Mouse (Mus musculus): ENCODE measurements around the gene Mob2. TPM values are rescaled to one million over a fixed set of nuclear protein-coding genes. Genes with fewer than 3 reads are reported as not detected.

Mob2 gene
- total RNA-seq (2023; ENCODE audit: inconsistent age), result 34.0 to 35.6 TPM (median 34.9 TPM) in 4 replicates

DNA sequence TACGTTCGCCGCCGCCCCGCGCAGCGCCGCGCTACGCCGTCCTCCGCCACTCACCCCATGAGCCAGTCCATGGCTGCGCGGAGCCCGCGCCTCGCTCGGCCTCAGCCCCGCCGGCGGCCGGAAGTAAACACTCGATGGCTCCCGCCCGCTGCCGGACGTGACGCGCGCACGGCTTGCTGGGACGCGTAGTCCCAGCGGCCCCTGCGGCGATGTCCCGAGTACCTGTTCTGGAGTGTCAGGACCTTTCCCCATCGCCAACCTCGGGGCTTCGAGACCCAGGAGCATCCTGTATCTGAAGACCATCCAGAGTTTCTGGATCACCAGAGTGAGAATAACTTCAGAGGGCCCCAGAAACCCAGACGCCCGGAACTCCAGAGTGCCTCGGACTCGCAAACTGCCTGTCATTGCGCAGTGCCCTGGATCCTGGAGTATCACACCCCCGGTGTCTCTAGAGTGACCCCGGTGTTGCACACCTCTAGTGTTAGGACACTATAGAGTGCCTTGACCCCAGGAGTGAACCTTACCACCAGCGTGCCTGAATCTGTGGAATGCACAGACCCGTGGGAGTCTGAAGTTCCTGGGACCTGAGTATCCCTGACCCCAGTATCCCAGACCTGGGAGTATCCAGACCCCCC, at the start of gene Mob2:
Mob2 (minus strand) TSS at position 135 of the 635 bp plus-strand sequence.

GRCm38 (mm10) chr7:142095183-142095931, 34.5 kb upstream of the Mob2 start, which contains the start of gene Dusp8:
Gene Dusp8, minus strand, starts transcription at chr7:142095843.

Other genes with a start within 250 kb of the Mob2 start
- not detected in 4 replicates for gene Muc5b, start 222.0 kb downstream of the Mob2 start, total RNA-seq (2023; ENCODE audit: inconsistent age)
- 58.9 to 69.2 TPM (median 68.6 TPM) in 4 replicates for gene Tollip, start 142.6 kb downstream of the Mob2 start, total RNA-seq (2023; ENCODE audit: inconsistent age)
- not detected in 4 replicates for gene Brsk2, start 111.3 kb downstream of the Mob2 start, total RNA-seq (2023; ENCODE audit: inconsistent age)
- gene Dusp8, start 34.8 kb upstream of the Mob2 start, total RNA-seq (2023; ENCODE audit: inconsistent age), result 2.3 to 4.8 TPM (median 3.5 TPM) in 4 replicates
- not detected in 4 replicates for gene Gm45618, start 59.7 kb upstream of the Mob2 start, total RNA-seq (2023; ENCODE audit: inconsistent age)
- gene Gm39115, start 75.0 kb upstream of the Mob2 start, total RNA-seq (2023; ENCODE audit: inconsistent age), result not detected in 4 replicates
- not detected in 4 replicates for gene Gm45337, start 83.5 kb upstream of the Mob2 start, total RNA-seq (2023; ENCODE audit: inconsistent age)
- gene Gm29735, start 96.0 kb upstream of the Mob2 start, total RNA-seq (2023; ENCODE audit: inconsistent age), result not detected in 4 replicates
- gene Gm4553, start 104.7 kb upstream of the Mob2 start, total RNA-seq (2023; ENCODE audit: inconsistent age), result not detected in 4 replicates
- gene Krtap5-2, start 114.9 kb upstream of the Mob2 start, total RNA-seq (2023; ENCODE audit: inconsistent age), result not detected in 4 replicates
- gene Gm10153, start 129.3 kb upstream of the Mob2 start, total RNA-seq (2023; ENCODE audit: inconsistent age), result not detected in 4 replicates
- gene Krtap5-3, start 140.3 kb upstream of the Mob2 start, total RNA-seq (2023; ENCODE audit: inconsistent age), result not detected in 4 replicates
- not detected in 4 replicates for gene Gm7579, start 150.8 kb upstream of the Mob2 start, total RNA-seq (2023; ENCODE audit: inconsistent age)
- not detected in 4 replicates for gene Krtap5-5, start 168.9 kb upstream of the Mob2 start, total RNA-seq (2023; ENCODE audit: inconsistent age)
- not detected in 4 replicates for gene Gm40460, start 180.0 kb upstream of the Mob2 start, total RNA-seq (2023; ENCODE audit: inconsistent age)
- gene Gm2431, start 197.3 kb upstream of the Mob2 start, total RNA-seq (2023; ENCODE audit: inconsistent age), result not detected in 4 replicates
- not detected in 4 replicates for gene Gm4559, start 213.3 kb upstream of the Mob2 start, total RNA-seq (2023; ENCODE audit: inconsistent age)
- gene Krtap5-1, start 236.1 kb upstream of the Mob2 start, total RNA-seq (2023; ENCODE audit: inconsistent age), result not detected in 4 replicates
- gene Krtap5-4, start 242.5 kb upstream of the Mob2 start, total RNA-seq (2023; ENCODE audit: inconsistent age), result not detected in 4 replicates